Mouse (Mus musculus) brain, adult 2 months (tissue): ENCODE measurements at regions not wholly inside any gene's neighbourhood (a gene's known extent, or its start where the extent isn't known, plus 50 kb on each side); places are given as distances from the start of the nearest gene placed in this dataset.
A peak's percentile ranks its signal among the peaks of the same experiment; 100 is the strongest.

ENCODE experiments used
- DNase-seq: peaks from one replicate; pipeline ENCODE4 v3.0.0; 2011; ENCODE audit warnings: low read depth, low spot score

- no peak for DNase-seq
Observed at GRCm38 (mm10) chr2:144895254-144895653, 71.8 kb downstream of the Scp2d1 start.

GRCm38 (mm10) chr2:144896430-144896829 lies 73.0 kb downstream of the Scp2d1 start:
- peak; percentile 55 for DNase-seq

- peak; percentile 59 for DNase-seq
Observed at GRCm38 (mm10) chr2:144906786-144907185, 83.3 kb downstream of the Scp2d1 start.

- peak; percentile 61 for DNase-seq
Observed at GRCm38 (mm10) chr2:144945840-144946239, 122.4 kb downstream of the Scp2d1 start.

GRCm38 (mm10) chr2:144946468-144946867 lies 123.0 kb downstream of the Scp2d1 start:
- peak; percentile 56 for DNase-seq

- no peak for DNase-seq
Observed at GRCm38 (mm10) chr2:144949232-144949631, 125.8 kb downstream of the Scp2d1 start.
